ENCODE assay signal across 9 mouse cellular contexts in genomic region chr11:44977921-44978397, GRCm38 (mm10).
DNase-seq lines count a peak whose midpoint lies in the region; ATAC-seq and TF ChIP-seq lines count a peak whose summit lies in the region.
"Had no signal": no experiment of that assay in that cellular context is flagged by ENCODE, and none has a peak within 500 bp of the region (broad histone marks: within the 10 kb centered on the region; RNA-seq: fewer than 3 reads in every experiment).

No protein-coding gene starts in this region.

- no peak for TF ChIP-seq EP300 in heart, adult 2 months (IDR thresholded peaks at IDR 0.05; ENCODE audit: insufficient read depth, low read depth, low read length)

- H3K4me1 ChIP-seq in forebrain, embryonic 15.5 days, result peaks cover 33% of the 10 kb centered on the region
- H3K4me1 ChIP-seq in heart, adult 2 months (ENCODE audit: control insufficient read depth, insufficient read depth, low read length), result peaks cover 15% of the 10 kb centered on the region

- TF ChIP-seq POLR2A in heart, adult 2 months (IDR thresholded peaks at IDR 0.05; ENCODE audit: insufficient read depth, low read depth, low read length), result no peak

- peak; percentile 95 for ATAC-seq in forebrain, embryonic 15.5 days (replicated peaks)

- no peaks in the 10 kb centered on the region for H3K36me3 ChIP-seq in forebrain, embryonic 15.5 days
- peaks cover 15% of the 10 kb centered on the region for H3K36me3 ChIP-seq in heart, adult 2 months (ENCODE audit: control insufficient read depth, insufficient read depth, low read length)

- 0 out of 2 replicates have a peak, but pooled peaks cover 9% of the 10 kb centered on the region for H3K27me3 ChIP-seq in forebrain, embryonic 15.5 days
- H3K27me3 ChIP-seq in heart, adult 2 months (ENCODE audit: control insufficient read depth, insufficient read depth, low read length), result no peaks in the 10 kb centered on the region

- H3K27ac ChIP-seq in forebrain, embryonic 15.5 days (replicated peaks), result 0 out of 2 replicates have a peak overlapping the region, but pooled peaks have one; percentile 5
- no peak overlapping the region for H3K27ac ChIP-seq in heart, adult 2 months

- no peak for TF ChIP-seq CTCF in heart, adult 2 months (IDR thresholded peaks at IDR 0.05)

- no peaks in the 10 kb centered on the region for H3K79me2 ChIP-seq in heart, adult 2 months (replicated peaks; ENCODE audit: control insufficient read depth, insufficient read depth, low read length)

- intact Hi-C loops in heart, adult 2 months (cut with DNase I), result loop anchor here (10.0 kb wide), 1 partner anchor 293 kb away; no protein-coding TSS in a partner anchor

- DNase-seq in frontal cortex, adult 2 months (ENCODE audit: extremely low spot score in 1 of 2, low spot score in 1 of 2), result peak; percentile 18 to 51
- no peak for DNase-seq in frontal cortex, postnatal 14 days (ENCODE audit: low spot score in 2 of 2)
- peak; percentile 16 to 72 for DNase-seq in layer of hippocampus, postnatal 14 days (ENCODE audit: low spot score in 2 of 2)
- DNase-seq in retina, postnatal 1 day, result peak; percentile 28
- no peak for DNase-seq in cerebellum, adult 11 months
- DNase-seq in heart, adult 2 months, result no peak
- DNase-seq in spleen, adult 12 weeks (ENCODE audit: low spot score), result no peak
- DNase-seq: liver had no signal

- no peaks in the 10 kb centered on the region for H3K9me3 ChIP-seq in forebrain, embryonic 15.5 days

- WGBS in forebrain, embryonic 15.5 days, result 53% methylated on average over 4 of the region's 4 CpGs
- WGBS in heart, adult 2 months, result 87% methylated on average over 4 of the region's 4 CpGs

- no peak overlapping the region for H3K9ac ChIP-seq in forebrain, embryonic 15.5 days (replicated peaks)
- no peak overlapping the region for H3K9ac ChIP-seq in heart, adult 2 months (ENCODE audit: low read depth, low read length)

- no peak overlapping the region for H3K4me2 ChIP-seq in forebrain, embryonic 15.5 days (replicated peaks)

- H3K4me3 ChIP-seq in forebrain, embryonic 15.5 days, result no peak overlapping the region
- no peak overlapping the region for H3K4me3 ChIP-seq in heart, adult 2 months

Comparison
In these comparisons a context has a peak if more than half of its experiments do, and no peak if none do; other contexts are left out.
1. DNase-seq: peak in frontal cortex, adult 2 months (2 of 2), layer of hippocampus, postnatal 14 days (2 of 2) and retina, postnatal 1 day (single experiment); none in frontal cortex, postnatal 14 days (0 of 2), cerebellum, adult 11 months (single experiment), heart, adult 2 months (0 of 2) and spleen, adult 12 weeks (single experiment).